Mouse (Mus musculus) midbrain, embryonic 14.5 days (tissue): ENCODE measurements around the gene Aire. TPM values are rescaled to one million over a fixed set of nuclear protein-coding genes. Genes with fewer than 3 reads are reported as not detected.

Experiments
- ATAC-seq: fragments of 200-750 bp; cut with Nextera tagmentation; 2 replicates; pipeline ENCODE4 v1.8.0; 2017; ENCODE audit warnings: moderate number of reproducible peaks, moderate library complexity; ENCODE audit not compliant: low FRiP score, low TSS enrichment
- DNase-seq: peaks from one replicate; pipeline ENCODE4 v3.0.0-alpha.2; 2015
- H3K27ac ChIP-seq: fragments of 300-500 bp; sonication (generic); replicated peaks from 2 replicates; pipeline ENCODE4 v1.5.1; 2014; ENCODE audit warnings: mild to moderate bottlenecking, low read depth, low read length, moderate library complexity
- H3K27me3 ChIP-seq: fragments of 300-500 bp; sonication (generic); 2 replicates; pipeline ENCODE4 v1.6.1; 2014; ENCODE audit warnings: low read length, control low read depth, mixed read lengths; ENCODE audit not compliant: control insufficient read depth, insufficient read depth
- H3K36me3 ChIP-seq: fragments of 300-500 bp; sonication (generic); 2 replicates; pipeline ENCODE4 v1.6.1; 2014; ENCODE audit warnings: low read length, control low read depth; ENCODE audit not compliant: control insufficient read depth, insufficient read depth
- H3K4me1 ChIP-seq: fragments of 300-500 bp; sonication (generic); 2 replicates; pipeline ENCODE4 v1.6.1; 2014; ENCODE audit warnings: mild to moderate bottlenecking, antibody characterized with exemption, low read length, control low read depth; ENCODE audit not compliant: control insufficient read depth, insufficient read depth
- H3K4me2 ChIP-seq: fragments of 300-500 bp; sonication (generic); 2 replicates; pipeline ENCODE4 v1.6.1; 2014; ENCODE audit warnings: mild to moderate bottlenecking, low read length, moderate library complexity
- H3K4me3 ChIP-seq: fragments of 300-500 bp; sonication (generic); replicated peaks from 2 replicates; pipeline ENCODE4 v1.5.1; 2014; ENCODE audit warnings: low read depth, low read length
- H3K9ac ChIP-seq: fragments of 300-500 bp; sonication (generic); replicated peaks from 2 replicates; pipeline ENCODE4 v1.6.1; 2014; ENCODE audit warnings: mild to moderate bottlenecking, low read length, moderate library complexity
- H3K9me3 ChIP-seq: fragments of 300-500 bp; sonication (generic); 2 replicates; pipeline ENCODE4 v1.6.1; 2016; ENCODE audit warnings: low read length, control low read depth, mixed read lengths; ENCODE audit not compliant: control insufficient read depth
- WGBS: fragments of 180-500 bp; shearing (Covaris S2); extraction: QIAGEN DNeasy Blood & Tissue Kit; methylation state at CpG from one replicate; pipeline ENCODE4 v1.1.7; 2014; 5-methylcytosine and 5-hydroxymethylcytosine counted together
- polyA plus RNA-seq: library from polyadenylated mRNA; unstranded; fragments of >200 nt; fragmentation: Nextera tagmentation; extraction: Ambion mirVana; gene quantifications from 2 replicates; pipeline ENCODE4 v1.2.1, GENCODE M21; 2014

The Aire gene
- polyA plus RNA-seq, 1 experiment from 2014 or later = not detected

DNA sequence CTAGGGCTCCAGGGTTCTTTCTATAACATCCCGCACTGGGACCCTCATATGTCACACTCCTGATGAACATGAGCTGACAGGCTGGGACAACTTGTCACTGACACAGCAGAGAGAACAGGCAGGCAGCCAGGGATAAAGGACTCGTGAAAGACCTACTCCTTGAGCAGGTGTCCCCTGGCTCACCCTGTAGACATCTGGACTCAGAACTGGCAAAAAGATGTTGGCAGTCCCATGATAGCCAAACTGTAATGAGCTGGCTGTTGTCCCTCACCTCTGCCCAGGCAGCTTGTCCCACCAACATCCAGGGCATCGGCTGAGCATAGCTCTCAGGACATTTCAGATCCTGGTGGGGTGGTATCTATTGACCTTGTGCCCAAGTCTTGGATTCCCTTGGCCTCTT lies 47.8 kb downstream of the Aire start:
- no peaks in the 10 kb centered on the region for H3K4me1 ChIP-seq
- no peak overlapping the region for H3K4me3 ChIP-seq
- ATAC-seq = no peak
- no peak overlapping the region for H3K27ac ChIP-seq
- H3K9me3 ChIP-seq = no peaks in the 10 kb centered on the region
- no peak for DNase-seq
- H3K9ac ChIP-seq = no peak overlapping the region
- no peaks in the 10 kb centered on the region for H3K27me3 ChIP-seq
- H3K4me2 ChIP-seq = no peak overlapping the region
- H3K36me3 ChIP-seq = peaks cover 95% of the 10 kb centered on the region
- 94% methylated on average over 3 of the region's 3 CpGs for WGBS

DNA sequence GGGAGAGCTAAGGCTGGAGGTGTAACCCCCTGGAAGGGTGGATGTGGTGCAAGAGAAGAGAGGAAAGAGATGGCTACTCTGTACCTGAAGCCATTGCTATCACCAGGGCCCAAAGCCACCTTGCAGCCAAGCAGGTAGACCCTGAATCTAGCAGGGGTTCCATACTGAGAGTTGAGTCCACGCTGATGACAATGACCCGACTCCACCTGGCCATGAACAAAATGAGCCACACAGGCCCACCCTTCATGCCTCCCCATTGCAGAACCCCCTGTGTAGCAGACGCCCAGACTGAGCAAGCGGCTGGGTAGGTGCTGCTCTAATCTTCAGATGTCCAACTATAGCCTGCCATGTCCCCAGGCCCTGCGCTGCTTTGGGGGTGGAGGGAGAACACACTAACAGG lies 57.6 kb downstream of the Aire start:
- H3K27ac ChIP-seq = no peak overlapping the region
- no peaks in the 10 kb centered on the region for H3K9me3 ChIP-seq
- no peaks in the 10 kb centered on the region for H3K27me3 ChIP-seq
- no peak for DNase-seq
- no peaks in the 10 kb centered on the region for H3K4me1 ChIP-seq
- 75% methylated on average over 5 of the region's 5 CpGs for WGBS
- H3K4me3 ChIP-seq = no peak overlapping the region
- H3K36me3 ChIP-seq = peaks cover 62% of the 10 kb centered on the region
- H3K4me2 ChIP-seq = no peak overlapping the region
- no peak overlapping the region for H3K9ac ChIP-seq
- ATAC-seq = no peak

DNA sequence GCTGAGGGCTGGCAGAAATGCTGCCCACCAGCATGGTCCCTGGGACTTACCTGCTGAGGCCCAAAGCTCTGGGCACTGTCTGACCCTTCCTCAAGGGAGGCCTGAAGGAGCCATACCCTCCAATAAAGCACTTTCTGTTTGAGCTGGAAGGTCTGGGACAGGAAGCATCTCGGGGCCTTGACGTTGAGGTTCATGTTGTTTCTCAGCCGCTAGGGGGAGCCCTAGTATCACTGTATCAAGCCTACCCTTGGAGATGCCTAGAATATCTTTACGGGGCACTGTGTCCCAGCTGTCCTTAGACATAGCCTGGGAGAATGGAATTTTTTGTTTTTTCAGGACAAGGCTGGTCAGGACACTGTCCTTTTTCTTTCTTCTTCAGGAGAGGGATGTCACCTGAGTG lies 58.8 kb downstream of the Aire start:
- Histone ChIP-seq H3K27ac (no peak overlapping the region), H3K4me2 (no peak overlapping the region), H3K9me3 (no peaks in the 10 kb centered on the region), H3K4me3 (no peak overlapping the region), H3K27me3 (no peaks in the 10 kb centered on the region), H3K9ac (no peak overlapping the region), H3K36me3 (peaks cover 56% of the 10 kb centered on the region), H3K4me1 (no peaks in the 10 kb centered on the region)
- ATAC-seq (peak; percentile 56; the same call in 1 of the 2 replicates), DNase-seq (peak; percentile 92)
- WGBS = under 1% methylated on average over 4 of the region's 4 CpGs

Other genes starting within 250 kb of the Aire start
- not detected in 2 replicates for gene Gm9639, start 248.5 kb downstream of the Aire start, polyA plus RNA-seq
- not detected in 2 replicates for gene Gm19668, start 244.5 kb downstream of the Aire start, polyA plus RNA-seq
- gene Gm9507, start 231.8 kb downstream of the Aire start, polyA plus RNA-seq = not detected in 2 replicates
- not detected in 2 replicates for gene Gm2696, start 228.9 kb downstream of the Aire start, polyA plus RNA-seq
- not detected in 2 replicates for gene Krtap10-4, start 216.5 kb downstream of the Aire start, polyA plus RNA-seq
- gene Krtap10-10, start 207.7 kb downstream of the Aire start, polyA plus RNA-seq = not detected in 2 replicates
- gene Gm36176, start 196.8 kb downstream of the Aire start, polyA plus RNA-seq = not detected in 2 replicates
- gene Gm10318, start 190.8 kb downstream of the Aire start, polyA plus RNA-seq = not detected in 2 replicates
- gene Gm3285, start 181.6 kb downstream of the Aire start, polyA plus RNA-seq = not detected in 2 replicates
- 14.3 and 15.7 TPM in 2 replicates for gene Lrrc3, start 141.1 kb downstream of the Aire start, polyA plus RNA-seq
- gene Trpm2, start 73.0 kb downstream of the Aire start, polyA plus RNA-seq = 3.6 TPM in 2 replicates
- 41.0 and 45.3 TPM in 2 replicates for gene 1810043G02Rik, start 65.1 kb downstream of the Aire start, polyA plus RNA-seq
- 88.0 and 97.8 TPM in 2 replicates for gene Pfkl, start 33.5 kb downstream of the Aire start, polyA plus RNA-seq
- not detected in 2 replicates for gene Dnmt3l, start 1.7 kb downstream of the Aire start, polyA plus RNA-seq
- gene Icosl, start 25.7 kb upstream of the Aire start, polyA plus RNA-seq = 0.50 and 0.71 TPM in 2 replicates
- 17.9 and 56.8 TPM in 2 replicates for gene D10Jhu81e, start 126.2 kb upstream of the Aire start, polyA plus RNA-seq
- 13.7 and 15.2 TPM in 2 replicates for gene Pwp2, start 141.5 kb upstream of the Aire start, polyA plus RNA-seq
- gene Trappc10, start 201.0 kb upstream of the Aire start, polyA plus RNA-seq = 33.4 and 37.2 TPM in 2 replicates